Mouse (Mus musculus): ENCODE measurements around the gene Apol10a.
"Not testable (repeated sequence)": the region's sequence is repeated elsewhere in the genome, so short reads cannot be mapped to it uniquely, and the experiment has no call there.

The Apol10a gene

DNA sequence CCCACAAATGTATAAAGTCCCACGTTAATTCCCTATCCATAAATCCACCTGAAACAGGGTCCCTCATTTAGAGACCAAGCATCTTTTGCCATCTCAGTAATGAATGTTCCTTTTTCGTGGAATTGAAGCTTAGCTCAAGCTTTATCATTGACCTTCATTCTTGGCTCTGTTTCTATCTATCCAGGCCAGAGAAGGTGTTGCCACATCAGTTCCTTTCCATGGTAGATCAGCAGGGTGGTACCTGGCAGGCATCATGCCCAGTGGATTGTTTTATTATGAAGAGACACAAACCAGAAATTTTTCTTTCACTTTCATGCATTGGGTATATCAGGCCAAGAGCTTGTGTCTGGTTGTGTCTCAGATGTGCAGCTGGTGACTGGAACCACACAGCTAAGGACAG lies at the start of gene Apol10a:
Gene Apol10a (plus strand): TSS at position 355 of the 400 bp plus-strand sequence.
- not testable (repeated sequence) for DNase-seq (ENCODE audit: low spot score)

DNA sequence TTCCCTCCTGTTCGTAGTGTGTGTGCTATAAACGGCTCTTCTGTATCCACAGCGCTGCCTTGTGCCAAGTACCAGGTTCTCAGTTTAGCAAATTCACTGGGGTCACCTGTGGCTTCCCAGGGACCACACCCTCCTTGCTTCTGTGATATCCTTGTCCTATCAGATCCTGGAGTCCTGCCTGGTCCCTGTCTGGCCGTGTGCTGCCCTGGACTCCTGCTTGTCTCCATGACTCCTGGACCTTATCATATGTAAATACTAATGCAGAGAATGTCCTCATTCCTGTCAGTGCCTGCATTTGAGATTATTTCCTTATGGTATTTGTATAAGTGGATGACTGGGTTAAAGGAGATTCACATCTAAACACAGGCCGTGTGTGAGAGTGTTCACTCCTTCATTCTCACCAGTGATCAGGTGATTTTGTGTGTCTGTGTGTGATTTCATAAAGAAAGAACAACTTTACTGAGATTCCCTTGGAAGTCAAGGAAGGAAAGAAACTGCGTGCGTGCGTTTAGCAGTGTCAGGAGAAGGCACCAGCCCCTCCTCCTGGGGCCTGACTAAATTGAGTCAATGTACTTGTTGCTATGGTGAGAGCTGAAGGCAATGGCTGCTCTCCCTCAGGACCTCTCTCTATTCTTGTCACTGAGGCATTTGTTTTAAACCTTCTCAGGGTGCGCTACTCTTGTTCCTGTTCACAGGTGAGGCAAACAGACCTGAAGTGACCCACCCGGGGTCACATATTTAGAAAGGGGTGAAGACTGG lies 48.0 kb upstream of the Apol10a start:
- not testable (repeated sequence) for DNase-seq (ENCODE audit: low spot score)

DNA sequence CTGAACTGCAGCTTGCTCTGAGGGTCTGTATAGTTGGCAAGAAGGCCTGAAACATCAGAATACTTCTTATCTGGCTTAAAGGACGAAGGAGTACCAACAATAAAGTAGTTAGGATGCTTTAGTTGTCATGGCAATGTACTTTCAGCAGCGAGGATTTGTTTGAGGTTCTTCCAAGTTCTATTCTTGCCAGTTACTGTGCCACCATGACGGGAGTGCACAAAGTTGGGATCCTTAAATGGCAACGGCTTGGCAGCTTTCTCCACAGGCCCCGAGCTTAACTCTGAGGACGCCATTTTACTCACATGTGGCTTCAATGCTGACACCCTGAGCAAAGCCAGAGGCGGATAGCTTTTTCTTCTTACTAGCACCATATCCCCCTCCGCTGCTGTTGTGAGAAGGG lies 32.1 kb upstream of the Apol10a start:
- DNase-seq (ENCODE audit: low spot score), result not testable (repeated sequence)

DNA sequence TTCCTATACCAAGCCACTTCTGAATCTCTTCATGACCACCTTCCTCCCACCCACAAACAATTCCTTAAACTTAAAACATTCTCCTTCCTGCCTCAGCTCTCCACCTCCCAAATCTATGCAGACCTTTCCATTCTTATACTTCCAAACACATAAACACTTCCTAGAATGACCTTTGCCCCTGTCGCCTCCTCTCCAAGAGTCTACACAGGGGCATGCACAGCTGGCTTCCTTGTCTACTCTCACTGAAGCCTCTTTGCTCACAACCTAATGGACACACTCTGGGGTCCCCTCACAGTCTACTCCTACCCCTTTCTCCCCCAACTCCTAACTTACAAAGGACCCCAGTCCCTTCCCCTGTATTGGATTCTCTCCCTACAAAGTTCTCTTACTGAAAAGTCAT lies 31.2 kb upstream of the Apol10a start:
- DNase-seq (ENCODE audit: low spot score), result not testable (repeated sequence)

DNA sequence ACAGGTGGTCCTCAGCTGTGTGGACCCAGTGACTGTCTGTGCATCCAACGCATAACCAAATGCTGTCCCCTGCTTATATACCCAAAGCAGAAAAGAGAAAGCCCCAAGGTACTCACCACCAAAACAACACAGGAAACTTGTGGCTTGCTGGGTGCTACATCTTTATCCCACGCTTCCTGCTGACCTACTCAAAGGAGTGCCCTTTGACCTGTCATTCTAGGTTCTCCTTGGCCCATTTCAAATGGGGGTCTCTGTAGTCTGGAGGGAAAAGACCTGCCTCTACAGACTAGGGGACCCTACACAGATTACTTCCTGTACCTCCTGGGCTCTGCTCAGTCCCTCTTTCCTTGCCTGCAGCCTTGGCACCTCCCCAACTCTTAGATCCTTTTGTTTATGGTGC lies 29.5 kb upstream of the Apol10a start, which contains the start of gene Apol7b:
Gene Apol7b (minus strand): TSS at position 101 of the 400 bp plus-strand sequence.
- not testable (repeated sequence) for DNase-seq (ENCODE audit: low spot score)

DNA sequence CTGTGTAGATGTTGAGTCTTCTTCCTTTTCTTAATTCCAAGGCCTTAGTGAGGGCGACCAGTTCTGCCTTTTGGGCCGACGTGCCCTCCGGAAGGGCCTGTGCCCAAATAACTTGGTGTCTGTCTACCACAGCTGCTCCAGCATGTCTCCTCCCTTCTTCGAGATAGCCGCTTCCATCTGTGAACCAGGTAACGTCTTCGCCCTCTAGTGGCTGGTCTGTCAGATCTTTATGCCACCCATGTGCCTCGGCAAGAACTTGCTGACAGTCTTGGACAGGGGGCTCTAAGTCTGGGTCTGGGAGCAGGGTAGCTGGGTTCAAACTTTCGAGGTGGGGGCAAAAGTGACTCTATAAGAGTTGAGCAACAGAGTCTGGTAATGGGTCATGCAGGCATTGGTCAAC lies 26.9 kb upstream of the Apol10a start:
- DNase-seq (ENCODE audit: low spot score), result not testable (repeated sequence)

DNA sequence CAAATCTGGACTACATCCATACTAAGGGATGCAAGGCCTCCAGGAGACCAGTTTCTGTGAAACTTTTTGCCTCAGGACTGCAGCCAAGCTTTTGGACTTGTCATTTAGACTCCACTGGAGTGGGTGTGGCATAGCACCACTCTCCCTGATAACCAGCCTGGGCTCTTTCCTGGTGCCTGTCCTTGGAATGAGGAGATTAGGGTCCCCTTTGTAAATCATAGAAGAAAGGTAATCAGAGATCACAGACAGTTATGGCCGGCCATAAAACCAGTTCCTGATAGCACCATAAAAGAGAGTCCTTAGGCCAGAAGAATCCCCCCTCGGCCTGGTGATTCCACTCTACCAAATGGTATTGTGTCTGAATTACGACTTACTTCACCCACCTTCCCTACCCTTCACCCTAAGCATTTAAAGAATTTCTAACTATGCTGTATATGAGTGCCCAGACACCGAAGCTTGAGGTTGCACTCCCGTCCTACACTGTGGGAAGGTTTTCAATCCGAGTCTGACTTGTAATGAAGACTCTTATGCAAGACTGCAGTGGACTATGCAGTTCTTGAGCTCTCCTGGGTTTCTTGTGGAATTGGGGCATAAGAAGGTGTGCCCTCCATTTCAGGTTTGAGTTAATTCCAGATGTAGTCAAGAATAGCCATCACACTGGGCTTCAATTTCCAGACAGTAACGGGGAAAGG lies 2.0 kb upstream of the Apol10a start:
- DNase-seq (ENCODE audit: low spot score), result not testable (repeated sequence)

DNA sequence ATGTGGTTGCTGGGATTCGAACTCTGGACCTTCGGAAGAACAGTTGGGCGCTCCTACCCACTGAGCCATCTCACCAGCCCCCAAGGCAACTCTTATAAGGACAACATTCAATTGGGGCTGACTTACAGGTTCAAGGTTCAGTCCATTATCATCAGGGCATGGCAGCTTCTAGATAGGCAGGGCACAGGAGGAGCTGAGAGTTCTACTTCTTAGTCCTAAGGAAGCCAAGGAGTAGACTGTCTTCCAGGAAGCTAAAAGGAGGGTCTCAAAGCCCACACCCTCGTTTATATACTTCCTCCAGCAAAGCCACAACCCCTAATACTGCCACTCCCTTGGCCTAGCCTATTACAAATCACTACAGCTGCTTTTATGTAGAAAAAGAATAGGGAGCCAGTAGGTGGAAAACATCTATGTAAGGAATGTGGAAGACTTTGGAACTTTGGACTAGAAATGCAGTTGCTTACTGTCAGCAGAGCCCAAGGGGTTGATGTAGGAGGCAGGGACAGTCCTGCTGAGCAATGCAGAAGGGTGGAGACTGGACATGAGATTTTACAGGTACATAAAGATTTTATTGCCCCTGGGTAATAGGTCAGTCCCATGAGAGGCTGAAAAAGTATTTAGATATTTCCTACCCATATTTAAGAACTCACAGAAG lies 5.4 kb downstream of the Apol10a start:
- no peak for DNase-seq (ENCODE audit: low spot score)

DNA sequence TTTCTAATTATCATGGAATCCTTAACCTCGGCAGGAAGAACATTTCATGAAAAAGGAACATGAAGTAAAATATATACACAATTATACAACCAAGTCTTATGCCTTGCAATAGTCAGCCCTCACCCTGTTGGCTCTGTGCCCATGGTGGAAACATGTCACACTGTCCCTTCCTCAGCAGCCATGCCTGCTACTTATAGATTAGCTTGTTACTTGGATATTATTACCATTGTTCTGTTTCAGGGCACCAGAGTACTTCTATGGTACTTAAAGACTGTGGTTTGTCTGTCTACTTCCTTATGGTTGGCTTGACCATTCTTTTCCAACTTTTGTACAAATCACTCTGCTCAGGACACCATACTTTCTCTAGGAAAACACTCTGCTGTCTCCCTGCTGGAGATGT lies 16.3 kb downstream of the Apol10a start:
- DNase-seq (ENCODE audit: low spot score), result not testable (repeated sequence)

DNA sequence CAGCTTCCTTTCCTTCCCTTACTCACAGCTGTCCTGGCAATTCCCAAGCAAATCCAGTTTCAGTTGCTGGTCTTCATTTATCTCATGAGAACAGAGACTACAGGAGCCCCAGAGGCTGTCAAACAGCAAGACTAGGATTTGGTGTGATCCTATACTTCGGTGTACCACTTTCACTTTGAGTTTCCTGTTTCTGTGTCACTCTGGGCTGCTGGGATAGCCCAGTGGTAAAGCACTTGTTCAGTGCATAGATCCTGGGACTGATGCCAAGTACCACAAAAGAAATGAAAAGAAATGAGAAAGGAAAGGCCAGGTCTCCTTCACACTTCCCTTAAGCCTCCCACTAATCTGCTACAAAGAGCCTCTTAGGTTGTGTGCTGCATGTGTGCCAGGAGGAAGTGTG lies 17.8 kb downstream of the Apol10a start:
- DNase-seq (ENCODE audit: low spot score), result not testable (repeated sequence)

DNA sequence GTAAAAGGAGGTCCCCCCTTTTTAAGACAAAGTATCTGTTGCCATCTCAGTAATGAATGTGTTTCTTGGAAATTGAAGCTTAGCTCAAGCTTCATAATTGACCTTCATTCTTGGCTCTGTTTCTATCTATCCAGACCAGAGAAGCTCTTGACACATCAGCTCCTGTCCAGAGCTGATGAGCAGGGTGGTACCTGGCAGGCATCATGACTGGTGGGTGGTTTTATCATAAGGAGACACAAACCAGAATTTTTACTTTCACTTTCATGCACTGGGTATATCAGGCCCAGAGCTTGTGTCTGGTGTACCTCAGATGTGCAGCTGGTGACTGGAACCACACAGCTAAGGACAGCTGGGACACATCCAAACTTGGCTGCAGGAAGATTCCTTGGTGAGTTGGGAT lies 31.1 kb downstream of the Apol10a start, which contains the start of gene Apol11a:
Gene Apol11a (plus strand): TSS at position 306 of the 400 bp plus-strand sequence.
- DNase-seq (ENCODE audit: low spot score), result not testable (repeated sequence)

DNA sequence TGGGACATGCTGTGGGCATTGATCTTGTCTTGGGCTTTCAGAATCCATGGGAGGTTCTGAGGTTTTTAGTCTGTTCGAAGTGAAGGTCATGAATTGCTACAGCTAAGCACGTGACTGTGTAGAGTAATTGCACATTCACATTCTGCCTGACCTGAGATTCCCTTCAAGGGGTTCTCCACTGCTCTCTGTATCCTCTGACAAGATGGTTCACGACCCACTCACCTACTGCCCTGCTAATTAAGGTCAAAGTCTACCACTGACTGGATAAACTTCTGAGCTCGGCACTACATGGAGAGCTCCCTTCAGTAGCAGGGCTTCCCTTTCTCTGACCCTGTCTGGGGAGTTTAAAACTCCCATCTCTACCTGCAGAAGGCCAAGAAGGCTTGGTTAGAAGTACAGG lies 43.7 kb downstream of the Apol10a start:
- DNase-seq (ENCODE audit: low spot score), result not testable (repeated sequence)

DNA sequence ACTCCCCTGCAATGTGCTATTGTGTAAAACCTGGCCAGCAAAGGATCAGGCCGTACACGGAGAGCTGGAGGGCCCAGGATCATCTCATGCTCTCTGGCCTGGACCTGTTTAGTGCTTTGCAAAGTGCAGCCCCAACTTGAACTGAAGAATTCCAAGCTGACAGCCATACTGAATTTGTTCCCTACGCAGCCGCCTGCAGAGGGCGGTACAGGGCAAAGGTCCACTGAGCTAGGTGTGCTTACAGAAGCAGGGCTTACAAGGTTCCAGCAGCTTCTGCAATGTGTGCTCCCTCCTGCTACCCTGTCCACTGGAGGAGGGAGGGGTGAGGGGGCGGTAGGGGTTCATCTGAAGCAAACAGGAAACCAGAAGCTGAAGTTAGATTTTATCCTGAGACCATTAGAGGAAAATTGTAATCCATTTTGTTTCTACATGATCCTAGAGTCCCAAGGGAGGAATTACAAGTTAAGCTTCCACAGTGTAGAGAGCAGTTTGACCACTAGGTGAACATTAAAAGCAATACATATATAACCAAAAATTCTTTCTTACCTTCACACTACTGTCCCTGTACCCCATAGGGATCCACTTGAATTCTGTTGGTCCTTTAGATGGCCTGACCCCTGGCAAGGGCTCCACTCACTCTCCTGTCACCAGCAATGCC lies 46.5 kb downstream of the Apol10a start:
- not testable (repeated sequence) for DNase-seq (ENCODE audit: low spot score)

DNA sequence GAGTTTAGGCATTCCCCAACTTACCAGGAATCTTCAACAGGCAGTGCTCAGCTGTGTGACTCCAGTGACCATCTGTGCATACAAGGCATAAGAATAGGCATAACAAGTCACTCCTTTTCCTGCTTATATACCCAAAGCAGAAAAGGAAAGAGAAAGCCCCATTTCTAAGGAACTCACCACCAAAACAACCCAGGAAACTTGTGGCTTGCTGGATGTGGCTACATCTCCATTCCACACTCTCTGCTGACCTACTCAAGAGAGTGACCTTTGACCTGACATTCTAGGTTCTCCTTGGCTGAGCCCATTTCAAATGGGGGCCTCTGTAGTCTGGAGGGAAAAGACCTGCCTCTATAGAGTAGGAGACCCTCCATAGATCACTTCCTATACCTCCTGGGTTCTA lies 56.4 kb downstream of the Apol10a start, which contains the start of gene Apol7c:
Gene Apol7c (minus strand): TSS at position 101 of the 400 bp plus-strand sequence.
- no peak for DNase-seq (ENCODE audit: low spot score)

DNA sequence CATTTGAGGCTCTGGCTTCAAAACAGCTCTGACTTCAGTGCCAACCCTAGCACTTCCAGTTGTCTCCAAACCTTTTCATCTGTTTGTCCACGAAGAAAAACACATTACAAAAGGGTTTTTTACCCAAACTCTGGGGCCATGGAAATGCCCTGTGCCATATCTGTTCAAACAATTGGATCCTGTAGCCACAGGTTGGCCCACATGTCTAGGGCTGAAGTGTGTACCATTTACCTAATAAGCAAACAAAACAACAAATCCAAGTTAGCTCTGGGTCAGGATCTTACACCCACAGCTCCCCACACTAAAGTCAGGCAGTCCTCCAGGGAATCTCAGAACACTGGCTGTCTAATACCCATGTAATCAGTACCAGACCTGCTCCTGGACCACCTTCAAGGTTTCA lies 62.4 kb downstream of the Apol10a start:
- DNase-seq (ENCODE audit: low spot score), result not testable (repeated sequence)
